Mouse (Mus musculus) ES-Bruce4 (cell line): ENCODE results near the gene Pip5k1b. TPM values are rescaled to one million over a fixed set of nuclear protein-coding genes. Genes with fewer than 3 reads are reported as not detected.

Experiments
- H3K27ac ChIP-seq: 2 replicates; pipeline ENCODE4 v1.5.1; 2012; ENCODE audit warnings: low read length, inconsistent platforms; ENCODE audit not compliant: insufficient read depth
- H3K27me3 ChIP-seq: 2 replicates; pipeline ENCODE4 v1.6.1; 2012; ENCODE audit warnings: mild to moderate bottlenecking, low read length, inconsistent platforms; ENCODE audit not compliant: control insufficient read depth, poor library complexity, insufficient read depth, severe bottlenecking
- H3K36me3 ChIP-seq: 2 replicates; pipeline ENCODE4 v1.6.1; 2012; ENCODE audit warnings: inconsistent platforms, mild to moderate bottlenecking, low read length, moderate library complexity; ENCODE audit not compliant: control insufficient read depth, poor library complexity, insufficient read depth, severe bottlenecking
- H3K4me1 ChIP-seq: one replicate; pipeline ENCODE4 v1.8.1; 2011; ENCODE audit warnings: low read length; ENCODE audit not compliant: control insufficient read depth, insufficient read depth
- H3K4me3 ChIP-seq: 2 replicates; pipeline ENCODE4 v1.5.1; 2011; ENCODE audit warnings: low read depth, mild to moderate bottlenecking, low read length
- H3K9ac ChIP-seq: 2 replicates; pipeline ENCODE4 v1.6.1; 2012; ENCODE audit warnings: low read depth, mild to moderate bottlenecking, inconsistent platforms; ENCODE audit not compliant: poor library complexity, severe bottlenecking
- H3K9me3 ChIP-seq: replicated peaks from 2 replicates; pipeline ENCODE4 v1.6.1; 2012; ENCODE audit warnings: mild to moderate bottlenecking, low read length, inconsistent platforms; ENCODE audit not compliant: control insufficient read depth, poor library complexity, insufficient read depth, severe bottlenecking
- CTCF ChIP-seq: IDR thresholded peaks from one replicate; pipeline ENCODE4 v1.8.1; 2011; ENCODE audit warnings: low read depth, low read length
- EP300 ChIP-seq: IDR thresholded peaks from 2 replicates; pipeline ENCODE4 v1.6.1; 2011; ENCODE audit warnings: low read depth, low read length; ENCODE audit not compliant: insufficient read depth
- POLR2A ChIP-seq: IDR thresholded peaks from one replicate; pipeline ENCODE4 v1.8.1; 2011; ENCODE audit warnings: low read length; ENCODE audit not compliant: insufficient read depth
- polyA plus RNA-seq: library from polyadenylated mRNA; stranded (reverse); fragments of >200 nt; gene quantifications from 2 replicates; pipeline ENCODE4 v1.2.4, GENCODE M21; 2011; ENCODE audit warnings: low read depth; ENCODE audit not compliant: missing spikeins, insufficient read depth, insufficient read length

The Pip5k1b gene
- polyA plus RNA-seq, 1 experiment: 4.0 TPM

DNA sequence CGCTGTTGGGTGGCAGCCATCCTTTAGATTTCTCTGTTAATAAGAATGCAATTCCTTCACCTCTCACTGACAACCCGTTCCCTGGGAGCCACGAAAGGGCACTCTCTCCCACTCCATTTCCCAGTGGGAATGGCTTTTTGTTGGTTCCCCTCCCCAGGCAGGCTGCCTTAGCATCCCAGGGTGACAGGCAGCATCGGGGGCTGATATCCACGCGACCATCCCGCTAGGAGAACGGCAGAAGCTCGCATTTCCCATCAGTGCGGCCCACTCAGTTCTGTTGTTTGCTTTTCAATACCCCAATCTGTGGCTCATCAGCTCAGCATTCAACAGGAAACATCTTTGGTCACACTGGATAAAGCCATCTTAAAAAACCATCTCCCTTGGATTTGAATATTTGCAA lies 253.5 kb downstream of the Pip5k1b start:
- TF ChIP-seq EP300 (no peak), POLR2A (no peak), CTCF (no peak)
- Histone ChIP-seq H3K4me1 (no peaks in the 10 kb centered on the region), H3K9ac (no peak overlapping the region), H3K27ac (no peak overlapping the region), H3K4me3 (no peak overlapping the region), H3K9me3 (no peaks in the 10 kb centered on the region), H3K36me3 (no peaks in the 10 kb centered on the region), H3K27me3 (no peaks in the 10 kb centered on the region)

- H3K9me3 ChIP-seq: no peaks in the 10 kb centered on the region
- TF ChIP-seq EP300 (no peak), POLR2A (no peak), CTCF (no peak)
- no peak overlapping the region for H3K4me3 ChIP-seq
- no peaks in the 10 kb centered on the region for H3K27me3 ChIP-seq
- no peaks in the 10 kb centered on the region for H3K36me3 ChIP-seq
- no peak overlapping the region for H3K27ac ChIP-seq
- H3K4me1 ChIP-seq: no peaks in the 10 kb centered on the region
- no peak overlapping the region for H3K9ac ChIP-seq
Measured at GRCm38 (mm10) chr19:24301768-24302148, 253.9 kb downstream of the Pip5k1b start.

DNA sequence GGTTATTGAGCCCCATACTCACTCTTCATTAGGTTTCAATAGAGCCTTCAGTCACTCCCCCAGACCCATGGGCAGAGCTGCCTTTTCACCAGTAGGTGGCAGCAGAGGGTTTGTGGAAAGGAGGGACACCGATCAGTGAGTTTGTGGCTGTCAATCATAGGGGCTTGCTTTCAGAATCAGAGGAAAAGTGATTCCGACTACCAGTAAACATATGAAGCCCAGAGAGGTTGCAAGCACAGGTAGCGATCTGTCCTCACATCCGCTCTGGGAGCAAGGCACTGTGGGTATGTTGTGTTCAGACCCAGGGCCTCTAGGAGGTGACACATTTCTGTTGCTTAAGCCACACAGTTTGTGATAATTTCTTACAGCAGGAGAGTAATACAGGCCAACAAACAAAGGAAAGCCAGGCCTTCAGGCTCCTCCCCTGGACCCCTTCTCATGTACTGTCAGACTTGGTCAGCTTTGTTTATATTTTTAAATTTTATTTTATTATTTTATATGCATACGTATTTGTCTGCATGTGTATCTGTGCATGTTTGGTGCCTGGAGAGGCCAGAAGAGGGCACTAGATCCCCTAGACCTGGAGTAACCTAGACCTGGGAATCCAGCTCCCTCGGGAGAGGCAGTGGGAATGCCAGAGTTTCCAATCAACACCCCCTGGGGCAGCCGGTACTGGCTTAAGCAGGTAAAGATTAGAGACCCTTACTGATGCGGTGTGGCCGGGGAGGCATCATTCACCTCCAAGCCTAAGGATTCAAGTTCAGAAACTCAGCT lies 254.5 kb downstream of the Pip5k1b start:
- Histone ChIP-seq H3K27ac (no peak overlapping the region), H3K36me3 (no peaks in the 10 kb centered on the region), H3K4me3 (no peak overlapping the region), H3K27me3 (no peaks in the 10 kb centered on the region), H3K4me1 (no peaks in the 10 kb centered on the region), H3K9me3 (no peaks in the 10 kb centered on the region), H3K9ac (no peak overlapping the region)
- no peak for TF ChIP-seq EP300
- no peak for TF ChIP-seq POLR2A
- TF ChIP-seq CTCF: peak; percentile 87

- no peak overlapping the region for H3K9ac ChIP-seq
- H3K27ac ChIP-seq: no peak overlapping the region
- TF ChIP-seq POLR2A (no peak), EP300 (no peak), CTCF (no peak)
- H3K4me3 ChIP-seq: no peak overlapping the region
- H3K9me3 ChIP-seq: no peaks in the 10 kb centered on the region
- H3K36me3 ChIP-seq: no peaks in the 10 kb centered on the region
- H3K27me3 ChIP-seq: no peaks in the 10 kb centered on the region
- H3K4me1 ChIP-seq: no peaks in the 10 kb centered on the region
Measured at GRCm38 (mm10) chr19:24293537-24293936, 262.1 kb downstream of the Pip5k1b start.

DNA sequence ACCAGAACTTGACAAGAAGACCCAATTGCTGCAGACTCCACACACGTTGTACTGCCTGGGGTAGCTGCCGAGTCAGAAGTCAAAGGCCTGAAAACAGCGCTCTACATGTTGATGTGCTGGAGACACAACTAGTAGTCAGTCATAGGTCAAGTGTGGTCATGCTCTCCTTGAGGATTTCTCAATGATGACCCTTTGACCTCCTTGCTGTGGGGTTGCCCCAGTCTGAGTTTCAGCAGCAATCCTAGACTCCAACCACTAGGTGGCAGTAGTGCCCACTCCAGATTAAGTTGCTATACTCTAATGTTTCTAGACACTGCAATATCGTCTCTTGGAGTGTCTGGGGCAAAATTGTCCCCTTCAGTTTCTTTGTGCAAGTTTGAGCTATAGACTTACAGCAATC lies 271.5 kb downstream of the Pip5k1b start:
- TF ChIP-seq CTCF: peak; percentile 72
- TF ChIP-seq POLR2A: no peak
- TF ChIP-seq EP300: no peak

GRCm38 (mm10) chr19:24281288-24281980 lies 274.2 kb downstream of the Pip5k1b start:
- Histone ChIP-seq H3K27me3 (no peaks in the 10 kb centered on the region), H3K36me3 (no peaks in the 10 kb centered on the region), H3K4me3 (peak overlapping the region; percentile 55), H3K9ac (no peak overlapping the region), H3K4me1 (peaks cover 2% of the 10 kb centered on the region), H3K27ac (no peak overlapping the region), H3K9me3 (no peaks in the 10 kb centered on the region; the same call in 1 of the 2 replicates)
- TF ChIP-seq EP300 (no peak), CTCF (no peak), POLR2A (no peak)

More for the DNA sequence above, 271.5 kb downstream of the Pip5k1b start:
- Histone ChIP-seq H3K4me1 (peaks cover under 1% of the 10 kb centered on the region), H3K27ac (no peak overlapping the region), H3K4me3 (no peak overlapping the region), H3K9me3 (no peaks in the 10 kb centered on the region; the same call in 1 of the 2 replicates), H3K36me3 (no peaks in the 10 kb centered on the region), H3K9ac (no peak overlapping the region), H3K27me3 (no peaks in the 10 kb centered on the region)
